Mouse (Mus musculus) liver, adult 2 months (tissue): ENCODE data around the gene Rap1gds1.

ENCODE experiments used
- CTCF ChIP-seq: fragments of 200-500 bp; IDR thresholded peaks from 2 replicates; pipeline ENCODE4 v1.5.1; 2011; ENCODE audit warnings: low read depth, low read length, control low read depth
- POLR2A ChIP-seq: fragments of 200-500 bp; IDR thresholded peaks from 2 replicates; pipeline ENCODE4 v1.6.1; 2011; ENCODE audit warnings: low read length, control low read depth; ENCODE audit not compliant: insufficient read depth; ENCODE audit errors: extremely low read depth

DNA sequence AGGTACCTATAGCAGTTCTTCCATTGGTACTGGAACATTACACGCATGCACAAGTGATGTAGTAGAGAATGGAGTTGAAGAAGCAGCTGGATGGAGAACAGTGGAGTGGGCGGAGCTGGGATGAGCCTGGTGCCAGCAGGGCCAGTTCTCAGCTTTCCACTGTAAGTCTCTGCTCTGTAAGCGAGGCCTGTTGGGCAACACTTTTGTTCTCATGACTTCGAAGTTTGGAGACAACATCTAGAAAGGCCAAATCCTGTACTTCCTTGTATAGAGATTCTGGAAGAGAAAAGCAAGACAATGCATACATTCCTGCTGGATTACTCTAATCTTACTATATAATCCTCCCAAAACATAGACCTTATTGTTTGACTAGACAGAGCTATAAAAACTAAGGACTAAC lies 147.6 kb downstream of the Rap1gds1 start:
- TF ChIP-seq POLR2A (no peak), CTCF (no peak)
